Mouse (Mus musculus) liver, embryonic 16.5 days (tissue): ENCODE data around the gene Gm10972. TPM values are rescaled to one million over a fixed set of nuclear protein-coding genes. Genes with fewer than 3 reads are reported as not detected.
"Not testable (repeated sequence)": the region's sequence is repeated elsewhere in the genome, so short reads cannot be mapped to it uniquely, and the experiment has no call there.

Experiments used
- ATAC-seq: fragments of 200-750 bp; cut with Nextera tagmentation; 2 replicates; pipeline ENCODE4 v1.8.0; 2017; ENCODE audit warnings: low read depth, mild to moderate bottlenecking, moderate number of reproducible peaks, moderate library complexity
- H3K27ac ChIP-seq: fragments of 300-500 bp; sonication (generic); 2 replicates; pipeline ENCODE4 v1.5.1; 2014; ENCODE audit warnings: mild to moderate bottlenecking, low read length
- H3K27me3 ChIP-seq: fragments of 300-500 bp; sonication (generic); 2 replicates; pipeline ENCODE4 v1.6.1; 2014; ENCODE audit warnings: low read depth, low read length, mixed read lengths; ENCODE audit not compliant: control insufficient read depth, insufficient read depth
- H3K36me3 ChIP-seq: fragments of 300-500 bp; sonication (generic); 2 replicates; pipeline ENCODE4 v1.6.1; 2014; ENCODE audit warnings: mild to moderate bottlenecking; ENCODE audit not compliant: control insufficient read depth, insufficient read depth
- H3K4me1 ChIP-seq: fragments of 300-500 bp; sonication (generic); 2 replicates; pipeline ENCODE4 v1.6.1; 2014; ENCODE audit warnings: low read depth, low read length, mixed read lengths; ENCODE audit not compliant: control insufficient read depth
- H3K4me2 ChIP-seq: fragments of 300-500 bp; sonication (generic); 2 replicates; pipeline ENCODE4 v1.6.1; 2014; ENCODE audit warnings: low read depth, low read length, mixed read lengths
- H3K4me3 ChIP-seq: fragments of 300-500 bp; sonication (generic); 2 replicates; pipeline ENCODE4 v1.5.1; 2014; ENCODE audit warnings: low read depth, mild to moderate bottlenecking, low read length
- H3K9ac ChIP-seq: fragments of 300-500 bp; sonication (generic); 2 replicates; pipeline ENCODE4 v1.6.1; 2014; ENCODE audit warnings: low read depth, low read length
- H3K9me3 ChIP-seq: fragments of 300-500 bp; sonication (generic); replicated peaks from 2 replicates; pipeline ENCODE4 v1.6.1; 2016; ENCODE audit warnings: low read length; ENCODE audit not compliant: control insufficient read depth
- WGBS: fragments of 180-500 bp; shearing (Covaris S2); extraction: QIAGEN DNeasy Blood & Tissue Kit; methylation state at CpG from one replicate; pipeline ENCODE4 v1.1.7; 2014; ENCODE audit not compliant: insufficient replicate concordance; 5-methylcytosine and 5-hydroxymethylcytosine counted together
- polyA plus RNA-seq: library from polyadenylated mRNA; unstranded; fragments of >200 nt; fragmentation: Nextera tagmentation; extraction: Ambion mirVana; gene quantifications from 2 replicates; pipeline ENCODE4 v1.2.1, GENCODE M21; 2015

Gene Gm10972
- polyA plus RNA-seq, 1 experiment from 2014 or later, result not detected

DNA sequence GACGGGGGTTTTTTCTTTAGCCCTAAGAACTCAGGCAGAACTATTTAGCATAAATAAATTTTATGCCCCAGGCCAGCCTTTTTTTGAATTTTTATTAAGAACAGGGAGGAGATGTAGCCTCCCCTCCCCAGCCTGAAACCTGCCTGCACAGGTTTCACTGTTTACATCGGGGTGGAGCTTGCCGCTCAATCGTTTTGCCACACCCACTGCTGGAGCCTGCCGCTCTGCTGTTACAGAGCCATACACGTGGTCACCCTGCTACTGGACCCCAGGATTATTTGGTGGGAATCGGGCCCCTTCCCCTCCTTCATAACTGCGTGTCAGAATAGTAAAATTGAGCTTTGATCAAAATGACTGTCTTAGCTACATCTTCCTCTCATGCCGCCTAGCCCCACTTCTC, 32.2 kb downstream of the Gm10972 start:
- not testable (repeated sequence) for H3K27me3 ChIP-seq, H3K27ac ChIP-seq, ATAC-seq, H3K4me3 ChIP-seq, H3K9me3 ChIP-seq, H3K4me1 ChIP-seq, H3K36me3 ChIP-seq, H3K9ac ChIP-seq, H3K4me2 ChIP-seq
- WGBS, result 57% methylated on average over 9 of the region's 9 CpGs

DNA sequence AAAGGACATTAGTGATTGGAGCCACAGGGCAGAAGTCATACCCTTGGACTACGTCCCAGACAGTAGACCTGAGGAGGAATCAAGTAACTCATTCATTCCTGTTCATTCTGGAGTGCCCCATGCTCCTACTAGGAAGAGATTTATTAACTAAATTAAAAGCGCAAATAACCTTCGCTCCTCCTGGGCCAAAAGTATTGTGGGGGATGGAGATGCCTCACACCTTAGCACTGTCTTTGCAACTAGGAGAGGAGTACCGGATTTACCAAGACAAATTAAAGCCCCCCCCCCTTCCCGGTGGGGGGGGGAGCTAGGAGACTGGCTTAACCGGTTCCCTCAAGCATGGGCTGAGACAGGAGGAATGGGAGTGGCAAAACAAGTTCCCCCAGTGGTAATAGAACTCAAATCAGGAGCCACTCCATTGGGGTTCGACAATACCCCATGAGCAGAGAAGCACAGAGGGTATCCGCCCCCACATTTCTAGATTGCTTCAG, 36.5 kb downstream of the Gm10972 start:
- WGBS, result 72% methylated on average over 8 of the region's 8 CpGs
- no peak overlapping the region for H3K9ac ChIP-seq
- H3K4me3 ChIP-seq, result no peak overlapping the region
- no peak for ATAC-seq
- H3K36me3 ChIP-seq, result no peaks in the 10 kb centered on the region
- peak overlapping the region; percentile 51 for H3K27ac ChIP-seq
- peaks cover 5% of the 10 kb centered on the region; the same call in 1 of the 2 replicates for H3K4me1 ChIP-seq
- H3K27me3 ChIP-seq, result no peaks in the 10 kb centered on the region
- no peak overlapping the region for H3K4me2 ChIP-seq
- H3K9me3 ChIP-seq, result no peaks in the 10 kb centered on the region

DNA sequence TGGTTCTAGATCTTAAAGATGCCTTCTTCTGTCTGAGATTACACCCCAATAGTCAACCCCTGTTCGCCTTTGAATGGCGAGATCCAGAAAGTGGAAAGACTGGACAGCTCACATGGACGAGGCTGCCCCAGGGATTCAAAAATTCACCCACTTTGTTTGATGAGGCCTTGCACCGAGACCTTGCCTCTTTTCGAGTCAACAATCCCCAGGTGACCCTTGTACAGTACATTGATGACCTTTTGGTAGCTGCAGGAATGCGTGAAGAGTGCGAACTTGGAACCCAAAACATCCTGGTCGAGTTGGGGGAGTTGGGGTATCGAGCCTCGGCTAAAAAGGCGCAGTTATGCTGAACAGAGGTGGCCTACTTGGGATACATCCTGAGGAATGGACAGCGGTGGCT, 37.1 kb downstream of the Gm10972 start:
- peak; percentile 54 for ATAC-seq
- WGBS, result 68% methylated on average over 12 of the region's 12 CpGs
- H3K4me2 ChIP-seq, result peak overlapping the region; percentile 1; the same call in 1 of the 2 replicates
- not testable (repeated sequence) for H3K9ac ChIP-seq, H3K9me3 ChIP-seq, H3K4me1 ChIP-seq, H3K36me3 ChIP-seq, H3K27me3 ChIP-seq
- 0 out of 2 replicates have a peak overlapping the region, but pooled peaks have one; percentile 2 for H3K4me3 ChIP-seq
- H3K27ac ChIP-seq, result peak overlapping the region; percentile 51

DNA sequence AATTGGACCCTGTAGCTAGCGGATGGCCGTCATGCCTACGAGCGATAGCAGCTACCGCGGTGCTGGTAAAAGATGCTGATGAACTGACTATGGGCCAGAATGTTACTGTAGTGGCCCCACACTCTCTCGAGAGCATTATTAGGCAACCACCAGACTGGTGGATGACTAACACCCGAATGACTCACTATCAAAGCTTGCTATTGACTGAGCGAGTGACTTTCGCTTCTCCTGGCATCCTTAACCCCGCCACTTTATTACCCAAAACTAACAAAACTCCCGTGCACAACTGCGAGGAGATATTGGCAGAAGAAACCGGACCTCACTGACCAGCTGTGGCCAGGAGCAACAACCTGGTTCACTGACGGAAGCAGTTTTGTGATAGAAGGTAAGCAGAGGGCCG, 37.9 kb downstream of the Gm10972 start:
- Histone ChIP-seq H3K36me3 (no peaks in the 10 kb centered on the region), H3K4me1 (peaks cover 10% of the 10 kb centered on the region), H3K27ac (peak overlapping the region; percentile 48), H3K4me3 (0 out of 2 replicates have a peak overlapping the region, but pooled peaks have one; percentile 2), H3K9me3 (no peaks in the 10 kb centered on the region), H3K4me2 (peak overlapping the region; percentile 1; the same call in 1 of the 2 replicates), H3K9ac (no peak overlapping the region), H3K27me3 (no peaks in the 10 kb centered on the region)
- WGBS, result 76% methylated on average over 16 of the region's 16 CpGs
- ATAC-seq, result peak; percentile 51

DNA sequence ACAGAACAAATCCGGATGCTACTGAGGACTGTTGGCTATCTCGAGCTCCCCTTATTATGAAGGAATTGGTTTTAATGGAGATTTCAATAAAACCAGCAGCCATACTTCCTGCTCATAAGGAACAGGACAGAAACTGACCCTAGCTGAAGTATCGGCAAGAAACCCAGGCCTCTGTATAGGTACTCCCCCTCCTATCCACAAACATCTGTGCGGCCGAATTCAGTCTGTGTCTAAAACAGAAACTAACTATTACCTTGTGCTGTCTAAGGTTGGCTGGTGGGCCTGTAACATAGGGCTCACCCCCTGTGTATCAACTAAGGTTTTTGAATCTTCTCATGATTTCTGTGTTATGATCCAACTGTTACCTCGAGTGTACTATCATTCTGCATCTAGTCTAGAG, 40.7 kb downstream of the Gm10972 start:
- Histone ChIP-seq H3K27ac (peak overlapping the region; percentile 38; the same call in 1 of the 2 replicates), H3K9ac (no peak overlapping the region), H3K9me3 (no peaks in the 10 kb centered on the region), H3K4me2 (no peak overlapping the region), H3K27me3 (no peaks in the 10 kb centered on the region), H3K4me3 (no peak overlapping the region), H3K4me1 (peaks cover 21% of the 10 kb centered on the region), H3K36me3 (no peaks in the 10 kb centered on the region)
- WGBS, result 74% methylated on average over 6 of the region's 6 CpGs
- no peak for ATAC-seq

DNA sequence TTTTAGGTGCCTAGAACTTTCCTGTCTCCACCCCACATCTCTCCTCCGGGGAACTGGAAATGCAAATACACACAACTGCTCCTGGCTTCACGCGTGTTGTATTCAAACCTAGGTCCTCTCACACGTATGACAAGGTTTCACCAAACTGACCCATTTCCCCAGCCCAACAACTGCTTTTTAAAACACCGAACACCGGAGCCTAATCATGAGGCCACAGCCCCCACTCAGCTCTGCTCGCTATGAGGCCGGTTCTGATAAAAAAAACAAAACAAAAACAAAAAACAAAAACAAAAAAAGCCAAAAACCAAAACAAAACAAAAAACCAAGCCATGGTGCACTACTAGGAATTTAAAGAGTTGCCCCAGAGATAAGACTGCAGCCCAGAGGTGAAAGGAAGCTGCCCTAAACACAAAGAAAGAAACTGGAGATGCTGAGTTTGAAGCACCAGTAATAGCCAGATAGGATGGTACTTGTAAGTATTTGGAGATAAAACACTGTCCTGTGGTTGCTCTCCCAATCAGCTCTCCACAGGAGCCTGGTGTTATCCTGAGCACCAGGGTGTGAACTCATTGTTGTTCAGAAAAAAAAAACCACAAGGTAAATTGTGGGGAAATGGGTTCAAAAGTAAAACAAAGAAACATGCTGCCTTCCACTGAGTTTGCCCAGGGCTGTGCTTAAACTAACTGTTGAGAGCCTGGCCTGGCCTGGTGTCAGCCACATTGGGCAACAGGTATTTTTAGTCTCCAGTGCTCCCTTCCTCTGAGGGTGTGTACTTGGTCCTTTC, 43.3 kb downstream of the Gm10972 start:
- peaks cover 23% of the 10 kb centered on the region for H3K4me1 ChIP-seq
- H3K36me3 ChIP-seq, H3K4me3 ChIP-seq, H3K9me3 ChIP-seq, H3K27me3 ChIP-seq: not testable (repeated sequence)
- peak; percentile 92 for ATAC-seq
- 30% methylated on average over 8 of the region's 8 CpGs for WGBS
- peak overlapping the region; percentile 84 for H3K27ac ChIP-seq
- peak overlapping the region; percentile 26 for H3K4me2 ChIP-seq
- H3K9ac ChIP-seq, result peak overlapping the region; percentile 38; the same call in 1 of the 2 replicates

DNA sequence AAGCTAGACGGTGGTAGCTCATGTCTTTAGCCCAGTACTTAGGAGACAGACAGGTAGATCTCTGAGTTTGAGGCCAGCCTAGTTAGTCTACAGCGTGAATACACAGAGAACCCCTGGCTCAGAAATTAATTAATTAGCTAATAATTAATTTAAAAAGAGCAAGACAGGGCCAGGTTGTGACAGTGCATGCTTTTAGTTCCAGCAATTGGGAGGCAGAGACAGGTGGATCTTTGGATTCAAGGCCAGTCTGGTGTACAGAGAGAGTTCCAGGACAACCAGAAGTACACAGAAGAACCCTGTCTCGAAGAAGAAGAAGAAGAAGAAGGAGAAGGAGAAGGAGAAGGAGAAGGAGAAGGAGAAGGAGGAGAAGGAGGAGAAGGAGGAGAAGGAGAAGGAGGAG, 45.8 kb downstream of the Gm10972 start:
- not testable (repeated sequence) for H3K27me3 ChIP-seq, H3K4me3 ChIP-seq, H3K27ac ChIP-seq, H3K9me3 ChIP-seq, H3K36me3 ChIP-seq, H3K9ac ChIP-seq, H3K4me2 ChIP-seq, ATAC-seq
- 86% methylated on average over 3 of the region's 3 CpGs for WGBS
- peaks cover 17% of the 10 kb centered on the region for H3K4me1 ChIP-seq

DNA sequence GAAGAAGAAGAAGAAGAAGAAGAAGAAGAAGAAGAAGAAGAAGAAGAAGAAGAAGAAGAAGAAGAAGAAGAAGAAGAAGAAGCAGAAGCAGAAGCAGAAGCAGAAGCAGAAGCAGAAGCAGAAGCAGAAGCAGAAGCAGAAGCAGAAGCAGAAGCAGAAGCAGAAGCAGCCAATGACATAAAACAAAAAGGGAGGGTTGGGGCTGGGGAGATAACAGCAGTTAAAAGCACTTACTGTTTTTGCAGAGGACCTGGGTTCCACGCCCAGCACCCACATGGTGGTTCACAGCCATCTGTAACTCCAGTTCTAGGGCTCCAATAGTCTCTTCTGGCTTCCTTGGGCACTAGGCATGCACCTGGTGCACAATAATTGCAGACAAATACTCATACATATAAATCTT, 46.3 kb downstream of the Gm10972 start:
- not testable (repeated sequence) for H3K27ac ChIP-seq, H3K36me3 ChIP-seq, H3K4me2 ChIP-seq, H3K27me3 ChIP-seq, H3K4me3 ChIP-seq, H3K9ac ChIP-seq, ATAC-seq, H3K9me3 ChIP-seq
- WGBS, result 25% methylated on average over 1 of the region's 1 CpGs
- peaks cover 17% of the 10 kb centered on the region for H3K4me1 ChIP-seq

DNA sequence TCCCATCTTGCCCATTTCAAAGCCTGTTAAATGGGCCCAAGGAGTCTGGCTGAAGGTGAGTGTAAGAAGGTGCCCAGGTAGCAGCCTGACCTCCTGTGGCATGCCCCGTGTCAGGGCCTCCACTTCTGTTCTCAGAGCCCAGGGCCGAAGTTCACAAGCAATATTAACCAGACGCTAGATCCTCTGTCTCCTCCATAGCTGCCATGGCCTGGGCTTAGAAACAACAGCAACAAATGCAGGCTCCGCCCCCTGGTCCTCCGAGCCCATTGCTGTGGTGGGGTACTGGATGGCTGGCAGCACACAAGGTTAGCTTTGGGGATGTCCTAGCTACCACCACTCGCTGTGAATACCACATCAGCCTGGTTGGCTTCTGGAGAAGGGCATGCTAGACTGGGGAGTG, 47.2 kb downstream of the Gm10972 start:
- not testable (repeated sequence) for ATAC-seq, H3K4me2 ChIP-seq, H3K4me3 ChIP-seq, H3K36me3 ChIP-seq, H3K27me3 ChIP-seq, H3K9me3 ChIP-seq, H3K9ac ChIP-seq
- Histone ChIP-seq H3K27ac (peak overlapping the region; percentile 29; the same call in 1 of the 2 replicates), H3K4me1 (peaks cover 17% of the 10 kb centered on the region)
- 65% methylated on average over 6 of the region's 6 CpGs for WGBS
